Mouse (Mus musculus) liver, embryonic 13.5 days (tissue): ENCODE measurements around the gene Ovol1. TPM values are rescaled to one million over a fixed set of nuclear protein-coding genes. Genes with fewer than 3 reads are reported as not detected.

Experiments
- ATAC-seq: fragments of 200-750 bp; cut with Nextera tagmentation; 2 replicates; pipeline ENCODE4 v1.8.0; 2017; ENCODE audit warnings: low read depth, mild to moderate bottlenecking, moderate number of reproducible peaks, moderate library complexity
- DNase-seq: peaks from one replicate; pipeline ENCODE4 v3.0.0; 2022
- H3K27ac ChIP-seq: fragments of 300-500 bp; sonication (generic); 2 replicates; pipeline ENCODE4 v1.5.1; 2015; ENCODE audit warnings: moderate library complexity, mild to moderate bottlenecking, inconsistent platforms
- H3K27me3 ChIP-seq: fragments of 300-500 bp; sonication (generic); 2 replicates; pipeline ENCODE4 v1.6.1; 2015; ENCODE audit warnings: mild to moderate bottlenecking, inconsistent platforms
- H3K36me3 ChIP-seq: fragments of 300-500 bp; sonication (generic); 2 replicates; pipeline ENCODE4 v1.6.1; 2015; ENCODE audit warnings: mild to moderate bottlenecking, inconsistent platforms
- H3K4me1 ChIP-seq: fragments of 300-500 bp; sonication (generic); replicated peaks from 2 replicates; pipeline ENCODE4 v1.6.1; 2015; ENCODE audit warnings: inconsistent platforms
- H3K4me2 ChIP-seq: fragments of 300-500 bp; sonication (generic); 2 replicates; pipeline ENCODE4 v1.6.1; 2015; ENCODE audit warnings: inconsistent platforms, mild to moderate bottlenecking, moderate library complexity
- H3K4me3 ChIP-seq: fragments of 300-500 bp; sonication (generic); replicated peaks from 2 replicates; pipeline ENCODE4 v1.5.1; 2015; ENCODE audit warnings: mild to moderate bottlenecking, inconsistent platforms
- H3K9ac ChIP-seq: fragments of 300-500 bp; sonication (generic); 2 replicates; pipeline ENCODE4 v1.6.1; 2015; ENCODE audit warnings: mild to moderate bottlenecking, inconsistent platforms
- H3K9me3 ChIP-seq: fragments of 300-500 bp; sonication (generic); replicated peaks from 2 replicates; pipeline ENCODE4 v1.6.1; 2016; ENCODE audit warnings: inconsistent platforms
- WGBS: fragments of 180-500 bp; shearing (Covaris S2); methylation state at CpG from one replicate; pipeline ENCODE4 v1.1.7; 2015; ENCODE audit not compliant: insufficient replicate concordance; 5-methylcytosine and 5-hydroxymethylcytosine counted together
- polyA plus RNA-seq: library from polyadenylated mRNA; unstranded; fragments of >200 nt; fragmentation: Nextera tagmentation; extraction: Ambion mirVana; gene quantifications from 2 replicates; pipeline ENCODE4 v1.2.1, GENCODE M21; 2015

The Ovol1 gene
- polyA plus RNA-seq, 1 experiment from 2014 or later: 0.09 TPM

DNA sequence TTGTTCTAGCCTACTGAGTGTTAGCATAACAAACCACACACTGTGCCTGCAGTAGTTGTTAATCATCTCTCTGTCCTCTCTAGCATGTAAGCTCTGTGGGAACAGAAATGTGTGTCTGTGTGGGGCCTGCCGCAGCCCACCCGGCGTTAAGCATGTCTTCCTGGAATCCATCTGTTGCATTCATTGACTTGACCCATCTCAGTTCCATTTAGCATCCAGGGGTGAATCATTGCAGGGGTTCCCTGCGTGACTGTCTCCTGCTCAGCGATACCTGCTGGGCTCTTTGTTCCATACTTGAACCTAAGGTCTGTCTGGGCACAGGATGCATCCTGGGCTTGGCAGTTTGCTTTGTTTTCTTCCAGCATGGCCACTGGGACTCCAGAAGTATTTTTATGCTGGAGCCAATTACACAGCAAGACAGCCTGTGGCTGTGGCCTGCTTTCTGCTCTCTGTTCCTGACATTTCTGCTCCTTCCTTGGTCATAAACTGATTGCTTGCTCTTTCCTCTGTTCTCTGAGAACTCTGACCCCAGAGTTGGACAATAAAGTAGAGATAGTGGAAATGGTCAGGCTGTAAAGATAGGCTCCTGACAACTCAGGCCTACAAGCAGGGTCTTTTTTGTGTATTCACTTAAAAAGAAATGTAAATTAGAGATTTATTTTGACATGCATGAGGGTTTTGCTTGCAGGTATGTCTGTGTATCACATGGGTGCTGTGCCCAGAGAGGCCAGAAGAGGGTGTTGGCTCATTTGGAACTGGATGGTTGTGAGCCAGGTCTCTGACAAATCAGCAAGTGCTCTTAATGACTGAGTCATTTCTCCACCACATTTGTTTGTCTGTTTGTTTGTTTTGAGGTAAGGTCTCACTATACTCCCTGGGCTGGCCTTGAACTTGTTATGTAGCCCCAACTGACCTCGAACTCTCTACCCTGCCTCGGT is 44.3 kb downstream of the Ovol1 start:
- Histone ChIP-seq H3K9ac (no peak overlapping the region), H3K4me2 (no peak overlapping the region), H3K9me3 (no peaks in the 10 kb centered on the region), H3K27ac (no peak overlapping the region), H3K27me3 (no peaks in the 10 kb centered on the region), H3K4me1 (peaks cover 20% of the 10 kb centered on the region), H3K36me3 (no peaks in the 10 kb centered on the region), H3K4me3 (no peak overlapping the region)
- DNase-seq: no peak
- ATAC-seq: no peak
- WGBS: 84% methylated on average over 7 of the region's 7 CpGs

DNA sequence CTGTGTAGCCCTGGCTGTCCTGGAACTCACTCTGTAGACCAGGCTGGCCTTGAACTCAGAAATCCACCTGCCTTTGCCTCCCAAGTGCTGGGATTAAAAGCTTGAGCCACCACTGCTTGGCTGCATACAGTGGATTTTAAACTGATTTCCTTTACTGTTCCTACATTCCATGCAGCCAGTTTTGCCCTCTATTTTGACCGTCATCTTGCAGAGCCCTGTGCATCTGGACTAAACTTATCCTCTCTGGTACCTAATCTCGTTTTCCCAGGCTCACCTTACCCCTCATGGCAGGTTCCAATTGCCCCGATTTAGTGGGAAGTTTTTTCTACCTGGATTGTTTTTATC is 47.5 kb downstream of the Ovol1 start:
- H3K4me2 ChIP-seq: peak overlapping the region; percentile 94; the same call in 1 of the 2 replicates
- H3K36me3 ChIP-seq: no peaks in the 10 kb centered on the region
- H3K27me3 ChIP-seq: no peaks in the 10 kb centered on the region
- H3K9ac ChIP-seq: no peak overlapping the region
- H3K4me3 ChIP-seq: no peak overlapping the region; the same call in 1 of the 2 replicates
- 45% methylated on average over 3 of the region's 3 CpGs for WGBS
- peaks cover 40% of the 10 kb centered on the region for H3K4me1 ChIP-seq
- DNase-seq: no peak
- ATAC-seq: no peak
- H3K9me3 ChIP-seq: no peaks in the 10 kb centered on the region
- no peak overlapping the region for H3K27ac ChIP-seq

DNA sequence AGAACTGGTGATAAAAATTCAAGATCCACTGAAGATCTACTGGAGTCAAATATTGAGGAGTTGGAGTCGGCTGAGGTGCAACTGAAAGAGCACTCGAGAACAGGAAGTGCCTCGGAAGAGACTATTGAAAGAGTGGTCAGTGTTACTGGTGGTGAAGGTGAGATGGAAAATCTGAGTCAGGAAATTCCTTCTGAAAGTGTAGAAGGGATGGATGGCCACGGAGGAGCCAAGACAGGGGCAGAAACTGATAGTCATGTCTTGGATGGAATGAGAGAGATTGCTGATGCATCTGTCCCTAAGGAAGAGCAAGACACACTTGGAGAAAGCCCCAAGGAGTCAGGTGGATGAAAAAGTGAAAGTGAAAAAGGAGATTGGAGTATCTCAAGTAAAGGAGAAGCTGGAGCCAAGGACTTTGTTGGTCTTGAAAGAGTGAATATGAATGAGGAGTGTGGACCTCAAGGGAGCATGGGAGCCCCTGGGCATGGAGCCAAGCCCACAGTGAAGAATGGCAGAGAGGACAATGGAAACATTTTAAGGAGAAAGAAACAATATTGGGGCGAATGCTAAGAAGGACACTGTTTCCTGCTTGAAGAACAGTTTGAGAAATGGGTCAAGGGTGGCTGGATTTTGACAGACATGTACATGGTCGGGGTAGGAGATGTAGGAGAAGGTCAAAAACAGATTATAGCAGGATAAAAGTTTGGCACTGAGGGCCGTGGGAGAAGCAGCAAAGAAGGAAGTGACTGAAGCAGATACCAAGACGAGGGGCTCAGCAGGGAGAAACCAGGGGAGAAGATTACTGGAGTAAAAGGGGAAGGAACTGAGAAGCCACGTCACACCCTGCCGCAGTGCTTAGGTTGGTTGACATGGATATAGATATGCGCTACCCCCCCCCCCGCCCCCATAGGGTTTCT is 48.1 kb downstream of the Ovol1 start:
- Histone ChIP-seq H3K9me3 (no peaks in the 10 kb centered on the region), H3K4me1 (peaks cover 40% of the 10 kb centered on the region), H3K4me2 (peak overlapping the region; percentile 94), H3K27me3 (no peaks in the 10 kb centered on the region), H3K36me3 (no peaks in the 10 kb centered on the region), H3K4me3 (peak overlapping the region; percentile 8), H3K27ac (peak overlapping the region; percentile 65), H3K9ac (peak overlapping the region; percentile 77)
- DNase-seq (no peak), ATAC-seq (no peak)
- 14% methylated on average over 12 of the region's 12 CpGs for WGBS

DNA sequence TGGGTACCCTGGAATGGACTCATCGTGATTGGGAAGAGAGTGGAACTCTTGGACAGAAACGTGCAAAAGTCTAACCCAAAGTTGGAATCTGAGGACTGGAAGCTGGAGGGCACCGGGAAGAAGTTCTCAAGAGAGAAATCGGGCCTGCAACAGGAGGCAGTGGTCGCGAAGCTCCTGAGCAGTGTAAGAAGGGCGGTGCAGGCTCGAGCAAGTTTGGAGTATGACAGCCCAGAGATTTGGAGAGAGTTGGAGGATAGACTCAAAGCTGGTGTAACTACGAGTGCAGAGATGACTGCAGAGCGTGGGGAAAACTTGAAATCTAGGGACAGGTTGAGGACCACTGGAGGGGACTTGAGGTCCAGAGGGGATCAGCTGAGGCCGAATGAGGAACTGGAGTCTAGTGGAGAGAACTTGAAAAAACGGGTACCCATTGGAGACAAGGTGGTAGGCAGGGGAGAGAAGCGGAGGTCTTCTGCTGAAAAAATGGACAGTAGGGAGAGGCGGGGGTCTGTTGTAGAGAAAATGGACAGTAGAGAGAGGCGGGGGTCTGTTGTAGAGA is 49.3 kb downstream of the Ovol1 start:
- DNase-seq: no peak
- no peak for ATAC-seq
- Histone ChIP-seq H3K27ac (peak overlapping the region; percentile 75), H3K9me3 (no peaks in the 10 kb centered on the region), H3K4me1 (peaks cover 40% of the 10 kb centered on the region), H3K36me3 (no peaks in the 10 kb centered on the region), H3K4me2 (peak overlapping the region; percentile 94), H3K4me3 (peak overlapping the region; percentile 66), H3K9ac (peak overlapping the region; percentile 77), H3K27me3 (no peaks in the 10 kb centered on the region)
- 23% methylated on average over 15 of the region's 15 CpGs for WGBS

DNA sequence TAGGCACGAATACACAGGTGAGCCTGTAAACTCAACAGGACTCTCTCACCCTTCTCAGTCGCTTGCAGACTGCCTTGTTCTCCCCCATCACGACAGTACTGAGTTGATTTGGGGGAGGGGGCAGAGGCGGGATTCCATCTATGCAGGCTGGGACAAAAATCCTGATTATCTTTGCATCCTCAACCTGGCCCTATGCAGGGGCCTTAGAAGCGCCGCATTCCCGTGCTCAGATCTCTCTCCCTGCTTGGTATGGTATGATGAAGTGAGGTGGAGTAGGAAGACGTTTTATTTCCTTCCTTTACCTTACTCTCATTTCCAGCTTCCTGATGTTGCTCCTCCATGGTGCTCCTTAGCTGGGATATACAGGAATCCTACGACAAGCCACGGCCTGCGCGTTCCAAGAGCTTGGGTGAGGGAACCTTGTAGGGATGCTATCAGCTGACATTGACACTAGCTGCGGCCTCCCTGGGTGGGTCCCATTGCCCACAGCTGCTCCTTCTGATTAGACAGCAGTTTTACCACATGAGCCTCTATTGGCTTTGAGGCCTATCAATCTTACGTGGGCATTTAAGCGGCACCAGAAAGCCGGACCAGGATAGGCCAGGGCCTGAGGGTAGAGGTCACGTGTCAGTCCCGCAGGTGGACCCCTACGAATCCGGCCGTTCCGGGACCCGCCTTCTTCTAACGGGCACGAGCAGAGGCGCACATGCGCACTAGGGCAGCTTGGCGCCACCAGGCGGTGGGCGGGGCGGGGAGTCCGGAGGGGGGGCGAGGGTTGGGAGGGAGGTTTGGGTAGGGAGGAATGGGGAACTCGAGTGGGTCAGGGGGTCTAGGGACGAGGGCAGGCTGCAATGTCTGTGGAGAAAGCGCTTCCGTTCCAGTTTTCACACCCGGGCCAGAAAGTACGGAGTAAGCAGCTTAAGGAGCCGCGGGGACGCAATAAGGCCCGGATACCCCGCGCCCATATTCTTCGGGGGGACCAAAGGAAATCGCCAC is 50.1 kb downstream of the Ovol1 start, which contains the start of gene Snx32:
TSS of gene Snx32 (minus strand) at position 508 of the 996 bp plus-strand sequence.
- H3K27me3 ChIP-seq: no peaks in the 10 kb centered on the region
- peak within 1 kb of the TSS; percentile 81 for H3K27ac ChIP-seq
- peak within 1 kb of the TSS; percentile 66 for H3K4me3 ChIP-seq
- 2% methylated on average over 47 of the region's 47 CpGs for WGBS
- ATAC-seq (peak; percentile 99), DNase-seq (peak; percentile 97)
- H3K4me1 ChIP-seq: peaks cover 40% of the 10 kb centered on the region
- H3K4me2 ChIP-seq: peak within 1 kb of the TSS; percentile 94
- H3K9me3 ChIP-seq: no peaks in the 10 kb centered on the region
- peak within 1 kb of the TSS; percentile 77 for H3K9ac ChIP-seq
- no peaks in the 10 kb centered on the region for H3K36me3 ChIP-seq

DNA sequence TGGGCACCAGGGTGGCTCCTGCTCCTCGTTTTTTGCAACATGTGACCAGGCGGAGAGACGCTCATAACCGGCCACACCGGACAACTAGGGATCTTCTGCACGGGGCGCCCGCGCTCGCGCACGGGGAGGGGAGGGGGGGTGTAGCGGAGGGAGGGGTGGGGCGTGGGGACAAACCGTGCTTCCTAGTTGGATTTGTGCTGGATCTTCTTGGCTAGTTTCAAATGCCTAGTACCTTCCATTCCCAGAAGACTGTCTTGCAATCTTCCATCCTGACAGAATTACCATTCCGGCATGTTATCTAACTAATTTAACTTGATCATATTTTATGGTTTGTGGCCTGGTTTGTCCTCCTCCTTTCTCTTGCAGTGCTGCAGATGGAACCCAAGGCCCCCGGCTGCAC is 56.8 kb downstream of the Ovol1 start, which contains the start of gene 1700020D05Rik:
TSS of gene 1700020D05Rik (minus strand) at position 101 of the 400 bp plus-strand sequence.
- ATAC-seq (no peak), DNase-seq (no peak)
- Histone ChIP-seq H3K27ac (no peak within 1 kb of the TSS), H3K4me3 (no peak within 1 kb of the TSS), H3K4me2 (no peak within 1 kb of the TSS), H3K9me3 (no peaks in the 10 kb centered on the region), H3K9ac (no peak within 1 kb of the TSS), H3K36me3 (peaks cover 6% of the 10 kb centered on the region), H3K27me3 (no peaks in the 10 kb centered on the region), H3K4me1 (peaks cover under 1% of the 10 kb centered on the region)
- whole genome bisulfite sequencing: 67% methylated on average over 17 of the region's 17 CpGs

DNA sequence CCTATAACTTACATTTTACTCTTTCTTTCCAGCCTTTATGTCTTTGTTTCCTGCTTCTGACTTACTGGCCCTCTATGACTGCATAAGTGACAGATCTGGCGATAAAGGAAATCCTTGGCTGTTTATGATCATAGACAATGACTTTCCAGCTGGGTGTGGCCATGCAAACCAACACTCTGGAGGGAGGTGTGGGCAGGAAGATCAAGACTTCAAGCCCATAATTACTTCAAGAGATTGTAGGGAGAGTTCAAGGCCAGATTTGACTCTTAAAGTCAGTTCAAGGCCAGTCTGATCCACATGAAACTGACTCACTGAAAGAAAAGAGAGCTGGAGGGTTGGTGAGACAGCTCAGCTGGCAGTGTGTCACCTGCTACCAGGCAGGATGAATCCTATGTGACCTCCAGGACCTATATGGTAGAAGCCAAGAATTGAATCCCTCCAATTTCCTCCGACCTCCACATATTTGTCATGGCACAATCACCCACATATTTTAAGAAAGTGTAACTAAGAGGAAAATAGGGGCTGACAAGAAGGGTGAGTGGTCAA is 60.0 kb downstream of the Ovol1 start:
- H3K4me1 ChIP-seq: no peaks in the 10 kb centered on the region

More for the DNA sequence above, 60.0 kb downstream of the Ovol1 start:
- no peak overlapping the region for H3K4me2 ChIP-seq
- peaks cover 32% of the 10 kb centered on the region for H3K36me3 ChIP-seq
- no peak overlapping the region for H3K9ac ChIP-seq
- H3K9me3 ChIP-seq: no peaks in the 10 kb centered on the region
- H3K27me3 ChIP-seq: no peaks in the 10 kb centered on the region
- H3K27ac ChIP-seq: no peak overlapping the region
- 83% methylated on average over 2 of the region's 2 CpGs for WGBS
- no peak overlapping the region for H3K4me3 ChIP-seq
- DNase-seq: no peak
- no peak for ATAC-seq

Other genes with a start within 250 kb of the Ovol1 start
- gene Catsper1, start 224.9 kb downstream of the Ovol1 start, polyA plus RNA-seq: not detected in 2 replicates
- gene Cst6, start 211.1 kb downstream of the Ovol1 start, polyA plus RNA-seq: 0.34 and 0.39 TPM in 2 replicates
- 39.6 and 42.6 TPM in 2 replicates for gene Eif1ad, start 193.9 kb downstream of the Ovol1 start, polyA plus RNA-seq
- gene Banf1, start 193.5 kb downstream of the Ovol1 start, polyA plus RNA-seq: 337 and 338 TPM in 2 replicates
- 35.1 and 41.0 TPM in 2 replicates for gene Sart1, start 171.9 kb downstream of the Ovol1 start, polyA plus RNA-seq
- gene Tsga10ip, start 158.1 kb downstream of the Ovol1 start, polyA plus RNA-seq: 0.12 TPM in 1 of 2 replicates, not detected in the other
- gene Drap1, start 135.7 kb downstream of the Ovol1 start, polyA plus RNA-seq: 90.0 and 94.5 TPM in 2 replicates
- 18.0 and 19.0 TPM in 2 replicates for gene AI837181, start 135.5 kb downstream of the Ovol1 start, polyA plus RNA-seq
- gene Fosl1, start 113.1 kb downstream of the Ovol1 start, polyA plus RNA-seq: not detected in 2 replicates
- 2.0 and 2.1 TPM in 2 replicates for gene Ccdc85b, start 102.8 kb downstream of the Ovol1 start, polyA plus RNA-seq
- 34.0 and 34.7 TPM in 2 replicates for gene Fibp, start 100.0 kb downstream of the Ovol1 start, polyA plus RNA-seq
- 0.35 and 0.53 TPM in 2 replicates for gene Ctsw, start 92.1 kb downstream of the Ovol1 start, polyA plus RNA-seq
- gene Efemp2, start 86.7 kb downstream of the Ovol1 start, polyA plus RNA-seq: 20.4 and 21.4 TPM in 2 replicates
- 16.3 and 16.8 TPM in 2 replicates for gene Mus81, start 72.2 kb downstream of the Ovol1 start, polyA plus RNA-seq
- gene Cfl1, start 70.2 kb downstream of the Ovol1 start, polyA plus RNA-seq: 1,341 and 1,482 TPM in 2 replicates
- gene 1700020D05Rik, start 56.9 kb downstream of the Ovol1 start, polyA plus RNA-seq: 0.09 TPM in 1 of 2 replicates, not detected in the other
- gene Snx32, start 50.1 kb downstream of the Ovol1 start, polyA plus RNA-seq: 6.4 and 7.0 TPM in 2 replicates
- gene Ap5b1, start 7.4 kb upstream of the Ovol1 start, polyA plus RNA-seq: 2.3 and 2.9 TPM in 2 replicates
- 164 and 176 TPM in 2 replicates for gene Rnaseh2c, start 41.2 kb upstream of the Ovol1 start, polyA plus RNA-seq
- 21.7 and 23.8 TPM in 2 replicates for gene Kat5, start 49.6 kb upstream of the Ovol1 start, polyA plus RNA-seq
- gene Rela, start 76.8 kb upstream of the Ovol1 start, polyA plus RNA-seq: 24.5 and 28.8 TPM in 2 replicates
- gene Sipa1, start 103.1 kb upstream of the Ovol1 start, polyA plus RNA-seq: 23.3 and 24.6 TPM in 2 replicates
- 13.8 and 15.9 TPM in 2 replicates for gene Map3k11, start 128.1 kb upstream of the Ovol1 start, polyA plus RNA-seq
- gene Pcnx3, start 128.3 kb upstream of the Ovol1 start, polyA plus RNA-seq: 9.1 and 10.1 TPM in 2 replicates
- 0.21 and 0.46 TPM in 2 replicates for gene Kcnk7, start 143.7 kb upstream of the Ovol1 start, polyA plus RNA-seq
- gene Ehbp1l1, start 165.7 kb upstream of the Ovol1 start, polyA plus RNA-seq: 105 and 111 TPM in 2 replicates
- 44.5 and 47.0 TPM in 2 replicates for gene Fam89b, start 169.0 kb upstream of the Ovol1 start, polyA plus RNA-seq
- gene Ltbp3, start 180.3 kb upstream of the Ovol1 start, polyA plus RNA-seq: 1.1 and 2.7 TPM in 2 replicates
- 25.2 and 27.5 TPM in 2 replicates for gene Scyl1, start 210.8 kb upstream of the Ovol1 start, polyA plus RNA-seq